Mouse (Mus musculus) regulatory T cell (primary cell): ENCODE results near the gene Scrg1.
"Not testable (repeated sequence)": the region's sequence is repeated elsewhere in the genome, so short reads cannot be mapped to it uniquely, and the experiment has no call there.

Experiments
- in situ Hi-C: fragments of 300-600 bp; cut with MboI, MseI; formaldehyde crosslinking; loops from one replicate; pipeline ENCODE4 v1.15.1; 2025; ENCODE audit warnings: high pct_unique_total_duplicates

Gene Scrg1

DNA sequence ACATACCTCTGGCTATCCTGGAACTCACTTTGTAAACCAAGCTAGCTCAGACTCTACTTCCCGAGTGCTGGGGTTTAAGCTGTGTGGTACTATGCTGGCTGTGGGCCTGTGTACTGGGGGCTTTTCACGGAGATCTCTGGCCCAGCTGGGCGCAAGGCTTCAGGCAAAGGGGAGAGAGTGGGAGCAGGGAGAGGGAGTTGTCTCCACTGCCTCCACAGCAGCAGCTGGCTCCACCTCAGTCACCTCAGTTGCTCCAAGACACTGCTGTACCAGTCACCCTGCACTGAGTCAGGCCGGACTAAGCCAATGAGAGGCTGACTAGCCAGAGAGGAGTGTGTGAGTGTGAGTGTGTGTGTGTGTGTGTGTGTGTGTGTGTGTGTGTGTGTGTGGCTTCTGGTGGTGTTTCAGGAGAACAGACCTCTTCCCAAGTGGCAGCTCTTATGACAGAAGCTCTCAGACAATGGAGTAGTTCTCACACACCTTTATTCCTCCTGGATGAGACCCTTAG lies 51.9 kb downstream of the Scrg1 start:
- in situ Hi-C loops, result loop anchor here (10.0 kb wide), 1 partner anchor 73 kb away; no protein-coding TSS in a partner anchor

DNA sequence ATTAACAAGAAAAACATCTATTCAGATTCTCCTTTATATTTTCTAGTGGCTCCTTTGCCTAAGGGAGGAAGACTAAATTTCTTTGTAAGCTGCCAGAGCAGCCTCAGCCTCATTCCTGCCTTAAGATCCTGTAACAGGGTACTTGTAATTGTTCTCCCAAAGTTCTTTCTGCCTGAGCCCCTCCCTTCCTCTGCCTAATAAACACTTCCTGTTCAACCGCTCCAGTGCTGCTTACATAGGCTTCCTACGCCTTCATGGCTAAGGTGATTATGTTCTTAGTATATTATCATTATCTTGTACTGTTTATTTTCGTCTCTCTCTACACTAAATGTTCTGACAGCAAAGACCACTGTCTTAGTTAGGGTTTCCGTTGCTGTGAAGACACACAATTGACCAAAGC lies 52.9 kb downstream of the Scrg1 start:
- in situ Hi-C loops, result loop anchor here (10.0 kb wide), 1 partner anchor 74 kb away; no protein-coding TSS in a partner anchor

DNA sequence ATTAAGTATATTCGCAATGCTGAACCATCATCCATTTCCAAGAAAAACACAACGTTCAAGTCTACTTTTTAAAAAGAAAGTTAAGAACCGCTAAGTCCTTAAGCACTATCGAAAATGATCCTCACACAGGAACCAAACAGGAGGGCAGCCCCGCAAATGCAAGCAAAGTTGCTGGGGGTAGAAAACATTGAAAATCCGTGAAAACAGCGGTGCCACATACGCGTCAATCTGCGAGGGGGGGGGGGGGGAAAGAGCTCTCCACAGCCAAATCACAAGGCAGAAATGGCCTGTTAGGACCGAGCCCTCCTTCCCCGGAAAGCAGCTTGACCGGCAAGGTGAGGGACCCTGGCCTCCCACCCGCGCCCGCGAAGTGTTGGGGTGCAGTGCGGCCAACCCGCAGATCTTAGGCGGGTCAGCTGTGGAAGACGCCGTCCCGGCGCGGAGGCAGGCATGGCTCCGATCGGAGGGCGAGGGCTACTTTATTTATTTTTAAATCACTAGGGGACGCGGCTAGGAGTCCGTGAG lies 55.1 kb downstream of the Scrg1 start:
- in situ Hi-C loops, result no loop called here

DNA sequence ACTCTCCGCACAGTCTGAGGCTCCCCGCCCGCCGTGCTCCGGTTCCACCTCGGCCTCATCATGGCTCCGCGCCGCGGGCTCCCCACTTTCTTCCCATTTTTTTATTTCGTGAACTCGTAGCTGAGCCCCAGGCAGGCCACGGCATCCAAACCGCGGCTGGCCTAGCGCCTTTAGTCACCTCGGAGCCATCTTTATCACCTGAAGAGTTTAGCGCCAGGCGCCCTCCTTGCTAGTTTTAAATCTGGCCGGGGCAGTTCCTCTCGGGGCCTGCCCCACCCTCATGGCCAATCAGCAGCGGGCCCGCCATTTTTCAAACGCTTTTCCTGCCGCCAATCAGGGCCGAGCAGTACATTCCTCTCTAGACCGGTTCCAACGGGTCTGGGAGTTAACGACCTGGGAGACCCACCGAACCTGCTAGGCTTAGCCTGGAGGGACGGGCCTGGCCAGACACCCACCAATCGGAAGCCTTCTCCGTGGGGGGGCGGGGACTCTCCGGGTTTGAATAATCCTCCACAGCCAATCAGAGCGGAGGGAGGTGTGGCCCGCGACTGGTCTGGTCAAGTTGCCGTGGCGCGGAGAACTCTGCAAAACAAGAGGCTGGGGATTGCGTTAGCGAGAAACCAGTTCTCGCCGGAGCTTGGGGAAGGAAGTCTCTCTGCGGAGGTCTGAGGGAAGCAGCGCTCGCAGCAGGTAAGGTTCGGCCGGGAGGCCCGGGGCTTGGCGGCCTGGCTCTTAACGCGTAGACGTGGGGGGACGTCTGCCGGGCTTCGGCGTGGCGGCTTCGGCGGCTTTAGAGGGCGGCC lies 55.8 kb downstream of the Scrg1 start, which contains the start of gene Hmgb2:
Gene Hmgb2, plus strand, starts transcription at position 592 of the 803 bp plus-strand sequence.
- in situ Hi-C loops, result no loop called here

- in situ Hi-C loops, result no loop called here
Observed at GRCm38 (mm10) chr8:57512141-57513056, 56.7 kb downstream of the Scrg1 start.

- in situ Hi-C loops, result not testable (repeated sequence)
Observed at GRCm38 (mm10) chr8:57513178-57513661, 57.5 kb downstream of the Scrg1 start.

DNA sequence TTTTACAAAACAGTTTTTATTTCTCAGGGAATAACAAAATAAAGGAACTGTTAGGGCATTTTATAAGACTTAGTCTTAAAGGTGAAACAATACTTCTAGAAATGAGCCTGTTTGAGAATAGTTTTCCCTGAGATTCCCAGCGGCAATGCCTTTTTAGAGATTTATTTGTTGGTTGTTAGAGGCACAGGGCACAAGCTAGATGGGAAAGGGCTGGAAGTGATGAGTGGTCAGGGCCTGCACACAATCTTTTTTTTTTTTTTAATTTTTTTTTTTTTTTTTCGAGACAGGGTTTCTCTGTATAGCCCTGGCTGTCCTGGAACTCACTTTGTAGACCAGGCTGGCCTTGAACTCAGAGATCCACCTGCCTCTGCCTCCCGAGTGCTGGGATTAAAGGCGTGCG lies 61.0 kb downstream of the Scrg1 start:
- in situ Hi-C loops, result not testable (repeated sequence)

DNA sequence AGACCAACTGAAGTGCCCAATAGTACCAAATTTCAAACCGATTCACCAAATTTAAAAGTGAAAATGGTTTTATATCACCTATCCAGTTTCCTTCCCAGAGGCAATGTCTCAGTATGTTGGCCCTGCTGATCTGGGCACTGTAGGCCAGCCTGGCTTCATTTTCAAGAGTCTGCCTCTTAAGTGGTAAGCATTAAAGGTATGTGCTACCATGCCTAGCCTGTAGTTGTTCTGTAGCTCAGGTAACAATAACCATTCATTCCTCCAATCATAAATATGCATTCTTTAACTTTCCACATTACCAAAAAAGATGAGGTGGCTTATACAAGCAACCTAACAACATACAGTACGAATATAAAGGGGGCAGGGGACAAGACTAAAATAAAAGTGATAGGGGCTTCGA lies 62.0 kb downstream of the Scrg1 start:
- in situ Hi-C loops, result no loop called here

DNA sequence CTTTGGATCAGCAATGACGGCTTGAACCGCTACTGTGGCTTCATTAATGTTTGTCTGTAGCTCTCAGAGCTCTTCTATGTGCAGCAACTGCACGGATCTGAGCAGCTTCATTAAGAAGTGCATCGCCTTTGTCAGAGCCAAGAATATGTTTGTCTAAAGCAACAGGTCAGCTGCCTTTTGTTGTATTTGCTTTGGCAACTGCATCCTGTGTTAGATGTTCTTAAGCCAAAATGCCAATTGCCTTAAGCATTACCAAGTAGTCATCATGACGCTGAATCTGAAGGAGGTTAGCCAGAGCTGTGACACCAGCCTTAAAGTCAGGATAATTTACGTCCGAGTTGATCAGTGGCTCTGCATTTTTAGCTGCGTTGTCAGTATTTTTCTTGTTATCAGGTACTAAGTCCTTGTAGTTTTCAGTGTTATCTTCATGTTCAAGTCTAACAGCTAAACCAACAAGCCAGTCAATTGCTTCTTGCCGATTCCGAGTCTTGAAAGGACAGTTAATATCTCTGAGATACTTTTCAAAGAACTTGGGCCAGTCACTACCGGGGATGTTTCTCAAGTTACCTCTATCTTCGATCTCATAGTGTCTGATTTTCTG lies 64.6 kb downstream of the Scrg1 start:
- in situ Hi-C loops, result no loop called here
